Mouse (Mus musculus) ES-Bruce4 (cell line): ENCODE measurements around the gene Cfap77.

ENCODE experiments used
- CTCF ChIP-seq: IDR thresholded peaks from one replicate; pipeline ENCODE4 v1.8.1; 2011; ENCODE audit warnings: low read depth, low read length
- EP300 ChIP-seq: IDR thresholded peaks from 2 replicates; pipeline ENCODE4 v1.6.1; 2011; ENCODE audit warnings: low read depth, low read length; ENCODE audit not compliant: insufficient read depth
- POLR2A ChIP-seq: IDR thresholded peaks from one replicate; pipeline ENCODE4 v1.8.1; 2011; ENCODE audit warnings: low read length; ENCODE audit not compliant: insufficient read depth

DNA sequence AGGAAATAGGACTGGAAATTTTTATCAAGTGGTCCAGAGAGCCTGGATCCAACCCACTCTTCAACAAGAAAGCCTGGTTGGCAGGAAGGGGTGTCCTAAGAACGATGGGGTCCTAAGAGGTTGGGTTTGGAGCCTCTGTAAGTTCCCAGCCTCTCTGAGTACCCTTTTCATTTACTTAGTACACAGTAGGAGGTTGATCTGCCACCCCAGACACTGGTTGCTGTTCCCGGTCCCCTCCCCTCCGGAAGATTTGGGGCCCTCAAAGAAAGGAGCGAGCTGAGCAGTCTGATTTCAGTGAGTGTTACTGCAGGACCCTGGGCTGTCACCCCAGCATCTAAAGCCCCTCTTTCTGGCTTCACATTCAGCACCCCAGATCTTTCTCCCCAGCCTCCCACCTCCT is 135.9 kb downstream of the Cfap77 start:
- TF ChIP-seq CTCF (no peak), POLR2A (no peak), EP300 (no peak)
